Mouse (Mus musculus): Measurements from ENCODE around the gene Ceacam20. TPM values are rescaled to one million over a fixed set of nuclear protein-coding genes. Genes with fewer than 3 reads are reported as not detected.

Gene Ceacam20
- total and polyA plus RNA-seq, 3 experiments = not detected

DNA sequence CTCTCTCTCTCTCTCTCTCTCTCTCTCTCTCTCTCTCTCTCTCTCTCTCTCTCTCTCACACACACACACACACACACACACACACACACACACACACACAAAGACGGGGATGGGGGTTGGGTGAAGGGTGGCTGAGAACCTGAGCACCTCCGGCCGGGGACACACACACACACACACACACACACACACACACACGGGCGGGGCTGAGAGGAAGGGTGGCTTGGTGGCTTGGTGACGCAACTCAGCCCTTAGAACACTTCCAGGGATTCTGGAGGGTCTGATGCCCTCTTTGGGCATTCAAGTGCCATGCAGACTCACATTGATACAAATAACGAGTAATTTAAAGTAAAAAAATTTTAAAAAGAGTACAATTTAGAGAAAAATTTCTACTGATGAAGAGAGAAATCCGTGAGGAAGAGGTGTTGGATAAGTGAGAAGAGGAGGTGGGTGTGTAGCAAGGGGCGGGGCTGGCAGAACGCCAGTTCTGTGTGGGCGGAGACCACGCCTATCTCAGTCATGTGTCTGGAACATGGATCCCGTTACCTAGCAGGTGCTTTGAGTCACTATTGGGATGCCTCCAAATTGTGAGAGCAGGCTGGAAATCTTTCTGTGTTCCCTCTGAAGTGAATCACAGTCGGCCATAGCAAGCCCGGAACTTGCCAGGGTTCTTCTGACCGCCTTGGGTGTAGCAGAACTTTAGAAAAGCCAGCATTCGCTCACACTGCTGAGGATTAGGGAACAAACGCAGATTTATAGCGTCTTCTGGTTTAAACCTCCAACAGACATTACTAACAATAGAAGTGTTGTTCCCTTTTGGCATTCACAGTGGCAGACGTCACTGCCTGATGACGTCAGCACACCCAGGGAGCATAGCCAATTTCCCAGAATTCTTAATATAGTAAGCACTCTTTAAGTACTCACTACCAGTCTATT lies 32.1 kb upstream of the Ceacam20 start:
- DNase-seq = peak; percentile 81 to 83
- no peak for TF ChIP-seq POLR2A (IDR thresholded peaks at IDR 0.05; ENCODE audit: insufficient read depth, low read depth, low read length)
- peak; percentile 63; the same call in 1 of the 2 replicates for TF ChIP-seq EP300 (IDR thresholded peaks at IDR 0.05; ENCODE audit: insufficient read depth, low read depth, low read length)
- peak; percentile 20 for TF ChIP-seq CTCF (IDR thresholded peaks at IDR 0.05)
- peak overlapping the region; percentile 95 for H3K27ac ChIP-seq
- H3K79me2 ChIP-seq (replicated peaks; ENCODE audit: control insufficient read depth, insufficient read depth, low read length) = no peaks in the 10 kb centered on the region
- WGBS = 5% methylated on average over 21 of the region's 21 CpGs
- H3K36me3 ChIP-seq (ENCODE audit: control insufficient read depth, insufficient read depth, low read length) = no peaks in the 10 kb centered on the region
- peaks cover 14% of the 10 kb centered on the region for H3K4me1 ChIP-seq (ENCODE audit: control insufficient read depth, insufficient read depth, low read length)
- intact Hi-C loops (cut with DNase I) = no loop called here
- H3K9ac ChIP-seq (ENCODE audit: low read depth, low read length) = no peak overlapping the region
- H3K4me3 ChIP-seq = peak overlapping the region; percentile 4; the same call in 1 of the 2 replicates
- H3K27me3 ChIP-seq (ENCODE audit: control insufficient read depth, insufficient read depth, low read length) = no peaks in the 10 kb centered on the region

GRCm38 (mm10) chr7:19935171-19935751 lies 30.0 kb upstream of the Ceacam20 start:
- Histone ChIP-seq H3K27ac (peak overlapping the region; percentile 84), H3K9ac (ENCODE audit: low read depth, low read length) (peak overlapping the region; percentile 10; the same call in 1 of the 2 replicates), H3K27me3 (ENCODE audit: control insufficient read depth, insufficient read depth, low read length) (no peaks in the 10 kb centered on the region), H3K4me1 (ENCODE audit: control insufficient read depth, insufficient read depth, low read length) (peaks cover 17% of the 10 kb centered on the region), H3K4me3 (no peak overlapping the region), H3K79me2 (replicated peaks; ENCODE audit: control insufficient read depth, insufficient read depth, low read length) (no peaks in the 10 kb centered on the region), H3K36me3 (ENCODE audit: control insufficient read depth, insufficient read depth, low read length) (no peaks in the 10 kb centered on the region)
- TF ChIP-seq EP300 (IDR thresholded peaks at IDR 0.05; ENCODE audit: insufficient read depth, low read depth, low read length) (0 out of 2 replicates have a peak, but pooled peaks have one; percentile 22), POLR2A (IDR thresholded peaks at IDR 0.05; ENCODE audit: insufficient read depth, low read depth, low read length) (no peak)
- 27% methylated on average over 20 of the region's 20 CpGs for WGBS
- intact Hi-C loops (cut with DNase I) = loop anchor here (2.0 to 5.0 kb wide), 2 partner anchors 14 to 183 kb away; partner anchors contain the start of genes Nectin2 and Pvr
- peak; percentile 64 to 72 for DNase-seq

GRCm38 (mm10) chr7:19935961-19936360 lies 29.3 kb upstream of the Ceacam20 start:
- peak in 1 of 2 experiments; percentile 51 for DNase-seq
- Histone ChIP-seq H3K4me1 (ENCODE audit: control insufficient read depth, insufficient read depth, low read length) (peaks cover 21% of the 10 kb centered on the region), H3K79me2 (replicated peaks; ENCODE audit: control insufficient read depth, insufficient read depth, low read length) (no peaks in the 10 kb centered on the region), H3K27me3 (ENCODE audit: control insufficient read depth, insufficient read depth, low read length) (no peaks in the 10 kb centered on the region), H3K4me3 (no peak overlapping the region), H3K27ac (peak overlapping the region; percentile 84), H3K9ac (ENCODE audit: low read depth, low read length) (no peak overlapping the region), H3K36me3 (ENCODE audit: control insufficient read depth, insufficient read depth, low read length) (peaks cover 3% of the 10 kb centered on the region; the same call in 1 of the 2 replicates)
- TF ChIP-seq CTCF (IDR thresholded peaks at IDR 0.05) = no peak
- no peak for TF ChIP-seq EP300 (IDR thresholded peaks at IDR 0.05; ENCODE audit: insufficient read depth, low read depth, low read length)
- TF ChIP-seq POLR2A (IDR thresholded peaks at IDR 0.05; ENCODE audit: insufficient read depth, low read depth, low read length) = no peak
- intact Hi-C loops (cut with DNase I) = loop anchor here (2.0 to 5.0 kb wide), 2 partner anchors 15 to 184 kb away; partner anchors contain the start of genes Nectin2 and Pvr
- WGBS = 42% methylated on average over 6 of the region's 6 CpGs

DNA sequence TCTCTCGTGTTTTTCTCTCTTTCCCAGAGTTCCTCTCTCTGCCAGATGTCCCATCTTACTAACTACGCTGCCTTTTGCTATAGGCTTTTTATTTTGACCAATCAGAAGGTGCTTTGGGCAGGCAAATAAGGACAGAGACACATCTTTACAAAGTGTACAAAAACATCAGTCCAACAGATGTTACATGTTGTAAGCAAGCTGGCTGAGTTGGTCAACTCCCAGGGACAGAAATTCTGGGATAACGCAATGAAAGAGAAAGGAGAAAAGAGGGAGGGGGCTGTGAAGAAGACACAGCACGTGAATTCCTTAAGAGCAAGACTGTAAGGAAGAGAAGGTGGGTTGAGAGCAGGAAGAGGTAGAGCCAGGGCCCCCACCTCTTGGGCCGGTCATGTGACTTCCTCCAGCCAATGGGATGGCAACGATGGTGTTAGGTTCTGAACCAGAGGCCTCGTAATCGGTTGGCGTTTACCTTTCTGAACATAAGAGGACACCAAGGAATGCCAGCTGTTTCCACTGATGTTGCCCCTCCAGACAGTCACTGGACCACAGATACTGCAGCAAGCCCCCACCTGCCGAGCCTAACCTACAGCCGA lies 27.9 kb upstream of the Ceacam20 start:
- WGBS = 81% methylated on average over 11 of the region's 11 CpGs
- Histone ChIP-seq H3K27ac (peak overlapping the region; percentile 33; the same call in 1 of the 2 replicates), H3K79me2 (replicated peaks; ENCODE audit: control insufficient read depth, insufficient read depth, low read length) (no peaks in the 10 kb centered on the region), H3K36me3 (ENCODE audit: control insufficient read depth, insufficient read depth, low read length) (peaks cover 3% of the 10 kb centered on the region; the same call in 1 of the 2 replicates), H3K4me3 (no peak overlapping the region), H3K27me3 (ENCODE audit: control insufficient read depth, insufficient read depth, low read length) (no peaks in the 10 kb centered on the region), H3K9ac (ENCODE audit: low read depth, low read length) (no peak overlapping the region), H3K4me1 (ENCODE audit: control insufficient read depth, insufficient read depth, low read length) (peaks cover 19% of the 10 kb centered on the region)
- no peak for DNase-seq
- intact Hi-C loops (cut with DNase I) = loop anchor here (5.0 kb wide), 1 partner anchor 185 kb away; the partner anchor contains the start of gene Nectin2
- no peak for TF ChIP-seq EP300 (IDR thresholded peaks at IDR 0.05; ENCODE audit: insufficient read depth, low read depth, low read length)
- no peak for TF ChIP-seq POLR2A (IDR thresholded peaks at IDR 0.05; ENCODE audit: insufficient read depth, low read depth, low read length)
- no peak for TF ChIP-seq CTCF (IDR thresholded peaks at IDR 0.05)

DNA sequence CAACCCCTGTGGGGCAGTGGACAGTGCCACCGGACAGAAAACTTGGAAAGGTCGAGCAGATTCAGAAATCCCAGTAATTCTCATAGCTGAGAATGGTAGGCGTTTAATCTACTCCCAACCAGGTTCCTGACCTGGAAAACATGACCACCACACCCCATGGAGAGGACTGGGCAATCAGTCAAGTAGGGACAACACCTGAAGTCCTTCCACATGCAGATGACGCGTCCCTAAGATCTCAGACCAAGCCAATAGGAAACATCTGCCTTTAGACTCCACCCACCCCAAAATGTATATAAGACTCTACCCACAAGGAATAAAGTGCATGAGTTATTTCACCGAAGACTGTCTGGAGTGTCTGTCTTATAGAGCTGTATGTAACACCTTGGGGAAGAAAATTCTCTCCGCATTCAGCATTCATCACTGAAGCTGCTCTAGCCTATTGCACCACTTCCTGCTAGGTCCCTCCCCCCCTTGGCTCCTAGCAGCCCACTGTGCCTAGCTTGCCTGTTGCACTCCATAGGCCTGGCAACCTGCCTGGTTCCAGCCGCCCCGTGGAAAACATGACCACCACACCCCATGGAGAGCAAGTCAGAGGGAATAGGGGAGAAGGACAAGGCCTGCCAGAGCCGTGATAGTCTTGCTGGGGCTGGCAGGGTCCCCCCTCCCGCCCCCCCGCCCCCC lies 25.5 kb upstream of the Ceacam20 start:
- Histone ChIP-seq H3K4me3 (no peak overlapping the region), H3K27ac (peak overlapping the region; percentile 69), H3K9ac (ENCODE audit: low read depth, low read length) (no peak overlapping the region), H3K27me3 (ENCODE audit: control insufficient read depth, insufficient read depth, low read length) (no peaks in the 10 kb centered on the region), H3K4me1 (ENCODE audit: control insufficient read depth, insufficient read depth, low read length) (peaks cover 17% of the 10 kb centered on the region), H3K79me2 (replicated peaks; ENCODE audit: control insufficient read depth, insufficient read depth, low read length) (no peaks in the 10 kb centered on the region), H3K36me3 (ENCODE audit: control insufficient read depth, insufficient read depth, low read length) (peaks cover 3% of the 10 kb centered on the region; the same call in 1 of the 2 replicates)
- WGBS = 36% methylated on average over 10 of the region's 12 CpGs
- peak; percentile 86 to 90 for DNase-seq
- intact Hi-C loops (cut with DNase I) = loop anchor here (5.0 to 10.0 kb wide), 2 partner anchors 135 to 187 kb away; partner anchors contain the start of gene Nectin2
- TF ChIP-seq CTCF (IDR thresholded peaks at IDR 0.05) = peak; percentile 40
- no peak for TF ChIP-seq POLR2A (IDR thresholded peaks at IDR 0.05; ENCODE audit: insufficient read depth, low read depth, low read length)
- TF ChIP-seq EP300 (IDR thresholded peaks at IDR 0.05; ENCODE audit: insufficient read depth, low read depth, low read length) = no peak

Measured in heart, adult 2 months (tissue).